Mouse (Mus musculus) ES-Bruce4 (cell line): Measurements from ENCODE around the gene Dusp16.

ENCODE experiments used
- CTCF ChIP-seq: IDR thresholded peaks from one replicate; pipeline ENCODE4 v1.8.1; 2011; ENCODE audit warnings: low read depth, low read length
- EP300 ChIP-seq: IDR thresholded peaks from 2 replicates; pipeline ENCODE4 v1.6.1; 2011; ENCODE audit warnings: low read depth, low read length; ENCODE audit not compliant: insufficient read depth

GRCm38 (mm10) chr6:134694498-134694897 is 97.9 kb downstream of the Dusp16 start:
- TF ChIP-seq EP300 (no peak), CTCF (no peak)
